Mouse (Mus musculus) skeletal muscle tissue, postnatal 0 days (tissue): ENCODE measurements around the gene Irf7. TPM values are rescaled to one million over a fixed set of nuclear protein-coding genes. Genes with fewer than 3 reads are reported as not detected.
A peak's percentile ranks its signal among the peaks of the same experiment; 100 is the strongest.

Experiments used
- microRNA counts: library from miRNA; unstranded; fragments of <30 nt; microRNA quantifications from one replicate; lab custom pipeline; 2015
- microRNA-seq, 2 experiments: library from miRNA; unstranded; fragments of <30 nt; microRNA quantifications; one replicate each; pipeline ENCODE4; 2016
- polyA plus RNA-seq: library from polyadenylated mRNA; unstranded; fragments of >200 nt; fragmentation: Nextera tagmentation; extraction: Ambion mirVana; gene quantifications from 2 replicates; pipeline ENCODE4 v1.2.1, GENCODE M21; 2015

Gene Irf7
- polyA plus RNA-seq, result 7.6 and 9.4 TPM in 2 replicates

DNA sequence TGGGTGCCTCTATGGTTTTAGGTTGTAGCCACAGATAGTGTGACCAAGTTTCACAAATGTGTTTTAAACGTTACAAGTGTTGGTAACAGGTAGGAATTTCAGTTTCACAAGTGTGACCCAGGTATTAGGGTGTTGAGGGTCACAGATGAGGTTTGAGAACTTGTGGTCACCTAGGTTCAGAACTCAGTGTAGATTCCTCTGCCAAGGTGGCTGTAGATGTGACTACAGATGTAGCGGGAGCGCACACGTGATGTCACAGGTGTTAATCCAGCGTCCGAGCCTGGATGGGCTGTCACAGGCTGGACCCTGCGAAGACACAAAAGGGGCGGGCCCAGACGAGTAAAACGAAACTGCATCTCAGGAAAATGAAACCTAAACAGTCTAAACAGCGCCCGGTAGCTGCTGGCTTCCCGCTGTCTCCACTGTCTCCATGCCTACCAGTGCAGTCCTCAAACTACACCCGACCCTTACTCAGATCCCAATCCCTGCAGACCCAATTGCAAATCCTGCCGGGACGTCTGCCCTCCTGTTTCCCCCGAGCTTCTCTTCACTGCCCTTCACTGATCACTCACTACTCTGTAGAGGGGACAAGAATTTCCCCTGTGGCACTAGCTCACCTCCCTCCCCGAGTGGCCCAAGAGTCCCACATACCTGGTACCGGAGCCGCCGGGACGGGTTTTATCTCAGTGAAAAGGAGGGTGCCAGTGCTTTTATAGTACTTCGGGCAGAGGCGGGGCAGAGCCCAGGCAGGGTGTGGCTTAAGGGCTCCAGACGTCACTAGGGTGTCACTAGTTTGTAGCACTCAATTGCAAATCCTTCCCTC lies at the start of gene Irf7:
Irf7 (minus strand) TSS at position 743 of the 823 bp plus-strand sequence.

DNA sequence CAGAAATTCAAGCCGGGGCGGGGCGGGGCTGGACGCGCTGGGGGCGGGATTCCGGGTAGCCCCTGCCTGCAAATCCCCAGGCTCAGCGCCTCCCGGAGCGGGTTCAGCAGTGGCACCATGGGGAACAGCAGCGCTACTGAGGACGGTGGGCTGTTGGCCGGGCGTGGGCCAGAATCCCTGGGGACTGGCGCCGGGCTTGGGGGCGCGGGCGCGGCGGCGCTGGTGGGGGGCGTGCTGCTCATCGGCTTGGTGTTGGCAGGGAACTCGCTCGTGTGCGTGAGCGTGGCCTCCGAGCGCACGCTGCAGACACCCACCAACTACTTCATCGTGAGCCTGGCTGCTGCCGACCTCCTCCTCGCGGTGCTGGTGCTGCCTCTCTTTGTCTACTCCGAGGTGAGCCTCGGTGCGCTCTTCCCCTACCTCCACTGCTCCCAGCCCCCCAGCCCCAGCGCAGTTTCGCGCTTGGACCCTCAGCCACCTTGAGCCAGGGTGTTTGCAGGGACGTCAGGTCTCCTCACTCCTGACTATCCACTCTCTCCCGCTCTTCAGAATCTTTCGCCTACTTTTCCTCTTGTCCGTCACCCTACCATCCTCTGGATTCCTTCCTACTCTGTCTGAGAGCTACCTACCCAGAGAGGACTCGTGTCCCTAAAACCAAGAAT lies 25.8 kb upstream of the Irf7 start, which contains the start of gene Drd4:
Drd4 (plus strand) TSS at position 86 of the 662 bp plus-strand sequence.

GRCm38 (mm10) chr7:141278766-141279590 lies 12.7 kb upstream of the Irf7 start, which contains the start of gene Sct:
Sct (minus strand) TSS chr7:141279133.

DNA sequence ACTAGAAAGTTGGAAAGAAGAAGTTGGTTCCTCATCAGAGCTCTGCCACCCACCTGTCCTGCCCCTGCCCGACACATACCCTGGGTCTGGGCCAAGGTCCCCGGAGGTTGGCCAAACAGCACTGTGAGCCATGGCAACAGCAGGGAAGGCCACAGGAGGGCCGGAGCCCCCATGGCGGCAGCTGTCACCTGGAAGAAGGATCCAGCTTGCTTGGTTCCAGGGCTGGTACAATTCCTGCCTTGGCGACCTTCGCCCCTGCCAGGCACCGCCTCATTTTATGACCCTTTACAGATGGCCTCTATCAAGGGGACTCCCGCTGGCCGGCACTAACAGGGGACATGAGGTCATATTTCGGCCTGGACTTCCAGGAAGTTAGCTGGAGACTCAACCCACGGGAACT lies 10.3 kb upstream of the Irf7 start, which contains the start of gene Cdhr5:
Cdhr5 (minus strand) TSS at position 241 of the 400 bp plus-strand sequence.

DNA sequence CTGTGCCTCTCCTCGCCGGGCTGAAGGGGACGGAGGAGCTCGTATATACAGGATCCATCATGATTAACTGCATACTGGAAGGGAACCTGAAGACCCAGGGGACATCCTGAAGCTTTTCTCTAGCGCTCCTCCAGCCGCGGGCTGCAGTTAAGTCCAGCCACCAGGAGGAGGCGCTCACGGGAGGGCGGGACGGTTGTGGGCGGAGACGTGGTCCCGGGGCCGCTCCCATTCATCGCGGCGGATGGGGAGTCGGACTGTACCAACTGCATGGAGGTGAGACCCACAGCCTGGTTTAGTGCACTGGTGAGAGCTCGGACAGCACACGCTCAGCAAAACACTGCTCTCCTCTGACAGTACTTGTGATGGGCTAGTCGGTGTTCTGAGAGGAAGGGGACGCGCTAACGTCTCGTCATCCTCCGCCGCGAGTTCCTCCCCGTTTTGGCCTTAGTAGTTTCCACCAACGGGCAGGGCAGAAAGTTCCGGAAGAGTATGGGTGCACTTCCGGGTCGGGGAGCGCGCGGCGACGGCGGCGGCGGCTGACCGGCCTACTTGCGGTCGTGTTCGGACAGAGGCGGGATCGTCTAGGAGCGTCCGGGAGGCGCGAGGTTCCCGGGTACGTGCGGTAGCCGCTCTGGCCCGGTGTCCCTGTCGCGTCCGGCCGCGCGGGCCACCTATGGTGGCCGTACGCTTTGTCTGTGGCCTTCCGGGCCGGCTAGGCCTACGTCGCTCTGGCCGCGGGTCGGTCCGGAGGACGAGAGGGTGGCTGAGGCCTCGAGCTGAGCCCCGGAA lies 37.8 kb downstream of the Irf7 start, which contains the start of gene Phrf1:
Phrf1 (plus strand) TSS at position 506 of the 789 bp plus-strand sequence.

GRCm38 (mm10) chr7:141215101-141215879 lies 51.0 kb downstream of the Irf7 start, which contains the start of gene Rassf7:
Rassf7 (plus strand) TSS chr7:141215860.

DNA sequence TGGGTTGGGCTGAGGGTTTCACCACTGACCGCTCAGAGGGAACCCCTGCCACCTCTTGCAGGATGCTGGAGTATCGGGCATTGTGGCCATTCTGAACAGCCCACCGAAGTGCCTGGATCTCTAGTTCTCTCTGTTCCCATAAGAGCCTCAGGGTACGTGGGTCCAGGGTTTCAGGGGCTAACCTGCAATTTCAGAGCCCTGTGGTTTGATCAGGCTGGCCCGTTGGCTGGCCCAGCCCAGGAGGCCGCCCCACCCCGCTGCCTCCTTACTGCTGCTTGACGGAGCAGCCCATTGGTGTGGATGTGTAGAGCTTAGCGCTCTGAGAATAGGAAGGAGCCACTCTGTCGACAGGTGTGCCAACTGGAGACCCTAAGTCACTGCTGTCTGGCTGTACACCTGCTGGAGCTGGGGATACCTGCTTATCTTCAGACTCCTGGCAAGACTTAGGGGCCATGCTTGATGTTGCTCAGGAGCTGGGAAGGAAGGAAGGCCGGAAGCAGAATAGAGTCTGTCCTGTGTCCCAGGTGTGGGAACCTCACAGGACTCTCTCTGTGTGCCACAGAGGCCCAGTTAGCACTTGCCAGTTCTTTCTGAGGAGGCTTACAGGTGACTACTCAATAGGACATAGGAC lies 52.6 kb downstream of the Irf7 start, which contains the start of gene Lmntd2:
Lmntd2 (minus strand) TSS at position 476 of the 631 bp plus-strand sequence.

MicroRNAs encoded within 50 kb of the gene (microRNA counts, 519-probe panel; counts per million panel counts)
- 3,881 counts per million, percentile 79 among the panel's probes with 10 or more counts for microRNA mmu-miR-210 (lab: Ali Mortazavi, UCI)

Small RNA genes lying within 50 kb of the gene (microRNA-seq; reads per million reads assigned to microRNA genes)
- gene Mir210, result 417 to 551 reads per million in 2 experiments

Other genes with a start within 250 kb of the Irf7 start
- gene Ifitm6, start 248.6 kb downstream of the Irf7 start, polyA plus RNA-seq, result 0.56 and 1.0 TPM in 2 replicates
- not detected in 2 replicates for gene Gm17387, start 237.3 kb downstream of the Irf7 start, polyA plus RNA-seq
- 0.56 TPM in 1 of 2 replicates, not detected in the other for gene B4galnt4, start 205.4 kb downstream of the Irf7 start, polyA plus RNA-seq
- gene Pkp3, start 188.3 kb downstream of the Irf7 start, polyA plus RNA-seq, result 0.46 and 4.1 TPM in 2 replicates
- gene Sigirr, start 165.9 kb downstream of the Irf7 start, polyA plus RNA-seq, result 2.8 and 3.8 TPM in 2 replicates
- 0.93 TPM in 1 of 2 replicates, not detected in the other for gene Ano9, start 148.7 kb downstream of the Irf7 start, polyA plus RNA-seq
- gene Ptdss2, start 144.1 kb downstream of the Irf7 start, polyA plus RNA-seq, result 29.8 and 34.4 TPM in 2 replicates
- gene Rnh1, start 93.6 kb downstream of the Irf7 start, polyA plus RNA-seq, result 80.7 and 92.6 TPM in 2 replicates
- gene Hras, start 72.5 kb downstream of the Irf7 start, polyA plus RNA-seq, result 168 and 179 TPM in 2 replicates
- gene Lrrc56, start 72.3 kb downstream of the Irf7 start, polyA plus RNA-seq, result 2.4 and 3.6 TPM in 2 replicates
- gene Lmntd2, start 52.4 kb downstream of the Irf7 start, polyA plus RNA-seq, result 0.18 TPM in 1 of 2 replicates, not detected in the other
- 26.0 and 26.8 TPM in 2 replicates for gene Rassf7, start 50.6 kb downstream of the Irf7 start, polyA plus RNA-seq
- gene Phrf1, start 37.7 kb downstream of the Irf7 start, polyA plus RNA-seq, result 18.7 and 20.2 TPM in 2 replicates
- 1.9 and 2.4 TPM in 2 replicates for gene Cdhr5, start 10.3 kb upstream of the Irf7 start, polyA plus RNA-seq
- 7.2 and 11.2 TPM in 2 replicates for gene Sct, start 12.7 kb upstream of the Irf7 start, polyA plus RNA-seq
- 0.23 and 0.56 TPM in 2 replicates for gene Drd4, start 25.5 kb upstream of the Irf7 start, polyA plus RNA-seq
- 30.0 and 33.3 TPM in 2 replicates for gene Deaf1, start 61.2 kb upstream of the Irf7 start, polyA plus RNA-seq
- 21.3 and 21.5 TPM in 2 replicates for gene Tmem80, start 61.3 kb upstream of the Irf7 start, polyA plus RNA-seq
- 2.2 and 2.4 TPM in 2 replicates for gene Eps8l2, start 72.4 kb upstream of the Irf7 start, polyA plus RNA-seq
- 210 and 316 TPM in 2 replicates for gene Taldo1, start 125.7 kb upstream of the Irf7 start, polyA plus RNA-seq
- 25.7 and 27.1 TPM in 2 replicates for gene Gatd1, start 147.7 kb upstream of the Irf7 start, polyA plus RNA-seq
- 0.40 and 0.59 TPM in 2 replicates for gene Cend1, start 163.0 kb upstream of the Irf7 start, polyA plus RNA-seq
- gene Slc25a22, start 171.4 kb upstream of the Irf7 start, polyA plus RNA-seq, result 15.8 and 17.3 TPM in 2 replicates
- 1.2 and 1.8 TPM in 2 replicates for gene Pidd1, start 177.5 kb upstream of the Irf7 start, polyA plus RNA-seq
- gene Rplp2, start 180.9 kb upstream of the Irf7 start, polyA plus RNA-seq, result 941 and 958 TPM in 2 replicates
- gene Pnpla2, start 188.7 kb upstream of the Irf7 start, polyA plus RNA-seq, result 249 and 404 TPM in 2 replicates
- 13.8 and 15.2 TPM in 2 replicates for gene Cracr2b, start 194.6 kb upstream of the Irf7 start, polyA plus RNA-seq
- gene Cd151, start 200.9 kb upstream of the Irf7 start, polyA plus RNA-seq, result 18.0 and 21.8 TPM in 2 replicates
- 45.8 and 47.8 TPM in 2 replicates for gene Polr2l, start 208.7 kb upstream of the Irf7 start, polyA plus RNA-seq
- 43.1 and 47.4 TPM in 2 replicates for gene Tspan4, start 208.8 kb upstream of the Irf7 start, polyA plus RNA-seq